Mouse (Mus musculus) megakaryocyte, embryonic 14.5 days (primary cell): ENCODE measurements around the gene Taok3.

ENCODE experiments used
- FLI1 ChIP-seq: IDR thresholded peaks from 2 replicates; pipeline ENCODE4 v1.6.1; 2012; ENCODE audit warnings: low read length, inconsistent platforms, mixed read lengths
- GATA1 ChIP-seq: IDR thresholded peaks from 3 replicates; pipeline ENCODE4 v1.6.1; 2012; ENCODE audit warnings: mixed read lengths, low read length, inconsistent platforms, borderline replicate concordance

DNA sequence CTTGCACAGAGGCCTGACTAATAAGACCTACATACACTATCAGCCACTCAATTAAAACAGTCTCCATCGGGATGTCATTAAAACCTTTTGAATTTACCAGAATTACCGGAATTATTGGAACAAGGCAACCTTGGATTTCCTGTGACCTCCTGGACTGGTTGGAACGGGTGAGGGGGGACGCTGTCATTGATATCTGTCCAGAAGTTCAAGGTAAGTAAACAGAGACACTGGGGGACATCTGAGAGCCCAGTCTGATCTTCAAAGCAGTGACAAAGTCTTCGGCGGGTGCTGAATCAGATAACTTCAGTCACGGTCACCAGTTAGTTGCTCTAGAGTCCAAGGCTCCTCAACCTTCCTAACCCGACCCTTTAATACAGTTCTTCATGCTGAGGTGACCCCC, 175.1 kb downstream of the Taok3 start:
- TF ChIP-seq GATA1 (no peak), FLI1 (no peak)
